Mouse (Mus musculus) heart, postnatal 0 days (tissue): ENCODE data around the gene Ppp1r37.

Experiments
- CTCF ChIP-seq: IDR thresholded peaks from 2 replicates; pipeline ENCODE4 v1.5.1; 2016; ENCODE audit warnings: antibody characterized with exemption, control low read depth, low read depth
- EP300 ChIP-seq: IDR thresholded peaks from 2 replicates; pipeline ENCODE4 v1.6.1; 2016; ENCODE audit warnings: antibody characterized with exemption, low read depth

- peak; percentile 38 for TF ChIP-seq CTCF
- no peak for TF ChIP-seq EP300
These were observed 3.9 kb downstream of the Ppp1r37 start for GRCm38 (mm10) chr7:19558965-19559364.
